Mouse (Mus musculus): Measurements from ENCODE around the gene Atp2a2. TPM values are rescaled to one million over a fixed set of nuclear protein-coding genes. Genes with fewer than 3 reads are reported as not detected.
A peak's percentile ranks its signal among the peaks of the same experiment; 100 is the strongest.

Atp2a2 gene
- total and polyA plus RNA-seq, 3 experiments = 61.6 to 158 (median 80.9) TPM

DNA sequence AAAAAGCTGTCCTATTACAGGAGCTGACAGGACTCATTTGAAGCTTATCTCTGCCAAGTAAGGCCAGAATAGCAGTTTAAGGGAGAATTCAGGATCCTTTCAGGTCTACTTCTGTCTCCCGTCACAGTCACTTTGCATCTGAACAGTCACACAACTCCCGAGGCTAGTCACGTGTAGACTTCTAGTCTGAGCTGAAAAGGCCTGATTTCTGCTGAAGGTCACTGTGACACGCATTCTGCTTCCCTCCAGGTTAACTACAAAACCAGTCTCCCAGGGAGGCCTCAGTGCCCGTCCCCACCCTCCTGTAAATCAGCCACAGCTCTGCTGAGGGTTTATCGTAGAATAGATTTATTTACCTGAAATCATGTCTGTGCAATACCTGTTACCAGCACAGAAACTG lies 48.8 kb downstream of the Atp2a2 start:
- in situ Hi-C loops (cut with MboI; ENCODE audit: low pct_ligation_motif_present, low pct_unique_long_range_greater_than_20kb, low sequenced_read_pairs) (no loop called here), dilution Hi-C loops (cut with MboI; ENCODE audit: extremely low pct_ligation_motif_present, extremely low pct_unique_long_range_greater_than_20kb, low sequenced_read_pairs) (no loop called here)
- Histone ChIP-seq H3K4me1 (ENCODE audit: control insufficient read depth in 1 of 2, insufficient read depth in 2 of 2) (no peaks in the 10 kb centered on the region), H3K27me3 (replicated peaks) (no peaks in the 10 kb centered on the region), H3K27ac (ENCODE audit: insufficient read depth, low read depth) (no peak overlapping the region), H3K9me3 (replicated peaks; ENCODE audit: low read length) (no peaks in the 10 kb centered on the region), H3K79me2 (replicated peaks; ENCODE audit: control insufficient read depth, extremely low read depth, insufficient read depth, poor library complexity, severe bottlenecking) (no peaks in the 10 kb centered on the region), H3K4me2 (ENCODE audit: insufficient read depth, low read depth, poor library complexity, severe bottlenecking) (no peak overlapping the region), H3K4me3 (replicated peaks in 1 of 3; ENCODE audit: low read depth in 2 of 3, low read length in 2 of 3, poor library complexity in 1 of 3) (no peak overlapping the region), H3K9ac (ENCODE audit: insufficient read depth, low read depth) (no peak overlapping the region), H3K36me3 (replicated peaks in 1 of 2; ENCODE audit: control insufficient read depth in 1 of 2, insufficient read depth in 1 of 2, low read length in 1 of 2) (peaks cover 56 to 92% of the 10 kb centered on the region in 2 experiments)
- TF ChIP-seq MEF2A (IDR thresholded peaks at IDR 0.05; ENCODE audit: borderline replicate concordance, low read depth, low read length) (no peak), USF2 (conservative IDR thresholded peaks at IDR 0.05; ENCODE audit: low read depth, low read length) (no peak), ELF1 (IDR thresholded peaks at IDR 0.05; ENCODE audit: low read depth, low read length) (no peak), MXI1 (IDR thresholded peaks at IDR 0.05; ENCODE audit: low read depth, low read length) (no peak), NRF1 (IDR thresholded peaks at IDR 0.05; ENCODE audit: low read depth, low read length) (no peak), TCF12 (IDR thresholded peaks at IDR 0.05; ENCODE audit: low read depth, low read length) (no peak)
- no peak for DNase-seq (ENCODE audit: extremely low read depth)

DNA sequence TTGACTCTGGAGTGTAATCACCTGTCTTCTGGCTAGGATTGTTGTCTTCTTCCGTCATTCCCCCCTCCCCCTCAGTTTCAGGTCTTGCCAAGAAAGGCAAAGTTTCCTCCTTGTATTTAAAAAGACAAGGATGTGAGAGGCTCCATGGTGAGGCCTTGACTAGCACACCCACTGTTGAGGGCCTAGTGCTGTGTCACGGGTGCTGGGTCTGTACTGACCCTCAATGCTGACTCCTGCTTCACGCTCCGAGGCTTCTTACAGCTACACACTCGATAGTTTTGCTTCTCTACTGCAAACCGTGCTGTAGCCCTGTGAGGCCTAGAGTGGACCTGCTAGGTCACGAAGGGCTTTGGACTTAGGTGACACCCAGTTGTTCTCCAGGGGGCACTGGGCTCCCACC lies 49.8 kb downstream of the Atp2a2 start:
- no peak for DNase-seq (ENCODE audit: extremely low read depth)
- Histone ChIP-seq H3K79me2 (replicated peaks; ENCODE audit: control insufficient read depth, extremely low read depth, insufficient read depth, poor library complexity, severe bottlenecking) (no peaks in the 10 kb centered on the region), H3K9me3 (replicated peaks; ENCODE audit: low read length) (no peaks in the 10 kb centered on the region), H3K27me3 (replicated peaks) (no peaks in the 10 kb centered on the region), H3K4me1 (ENCODE audit: control insufficient read depth in 1 of 2, insufficient read depth in 2 of 2) (no peaks in the 10 kb centered on the region), H3K9ac (ENCODE audit: insufficient read depth, low read depth) (no peak overlapping the region), H3K36me3 (replicated peaks in 1 of 2; ENCODE audit: control insufficient read depth in 1 of 2, insufficient read depth in 1 of 2, low read length in 1 of 2) (peaks cover 46 to 88% of the 10 kb centered on the region in 2 experiments), H3K4me3 (replicated peaks in 1 of 3; ENCODE audit: low read depth in 2 of 3, low read length in 2 of 3, poor library complexity in 1 of 3) (no peak overlapping the region), H3K4me2 (ENCODE audit: insufficient read depth, low read depth, poor library complexity, severe bottlenecking) (no peak overlapping the region), H3K27ac (ENCODE audit: insufficient read depth, low read depth) (no peak overlapping the region)
- TF ChIP-seq ETS1 (conservative IDR thresholded peaks at IDR 0.05; ENCODE audit: low read depth, low read length) = no peak
- TF ChIP-seq ZNF384 (IDR thresholded peaks at IDR 0.05; ENCODE audit: low read depth, low read length) = no peak
- 0 out of 2 replicates have a peak, but pooled peaks have one; percentile 4 for TF ChIP-seq POLR2AphosphoS2 (IDR thresholded peaks at IDR 0.05; ENCODE audit: low read depth, low read length)
- in situ Hi-C loops (cut with MboI; ENCODE audit: low pct_ligation_motif_present, low pct_unique_long_range_greater_than_20kb, low sequenced_read_pairs) (no loop called here), dilution Hi-C loops (cut with MboI; ENCODE audit: extremely low pct_ligation_motif_present, extremely low pct_unique_long_range_greater_than_20kb, low sequenced_read_pairs) (no loop called here)

DNA sequence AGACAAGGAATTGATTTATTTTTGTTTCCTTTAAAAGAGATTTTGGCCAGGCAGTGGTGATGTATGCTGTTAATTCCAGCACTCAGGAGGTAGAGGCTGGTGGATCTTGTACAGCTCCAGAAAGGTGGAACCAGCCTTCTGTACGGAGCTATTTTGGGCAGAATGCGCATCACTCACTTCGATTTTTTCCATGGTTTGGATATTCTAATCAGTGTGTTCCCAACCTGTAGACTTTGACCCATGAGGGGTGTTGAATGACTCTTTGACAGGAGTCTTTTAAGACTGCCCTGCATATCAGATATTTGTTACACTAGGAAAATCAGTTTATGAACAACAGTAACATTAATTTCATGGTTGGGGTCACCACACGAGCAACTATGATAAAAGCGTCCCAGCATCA lies 50.7 kb downstream of the Atp2a2 start:
- peaks cover 41 to 88% of the 10 kb centered on the region in 2 experiments for H3K36me3 ChIP-seq (replicated peaks in 1 of 2; ENCODE audit: control insufficient read depth in 1 of 2, insufficient read depth in 1 of 2, low read length in 1 of 2)
- 0 out of 4 replicates have a peak, but pooled peaks cover 0 to 3% of the 10 kb centered on the region in 2 experiments for H3K4me1 ChIP-seq (ENCODE audit: control insufficient read depth in 1 of 2, insufficient read depth in 2 of 2)
- TF ChIP-seq IRF4 (IDR thresholded peaks at IDR 0.05; ENCODE audit: low read depth, low read length) (no peak), NRF1 (IDR thresholded peaks at IDR 0.05; ENCODE audit: low read depth, low read length) (no peak), ZMIZ1 (IDR thresholded peaks at IDR 0.05; ENCODE audit: low read depth, low read length) (no peak), TBP (conservative IDR thresholded peaks at IDR 0.05; ENCODE audit: low read depth, low read length) (no peak), POLR2AphosphoS2 (IDR thresholded peaks at IDR 0.05; ENCODE audit: low read depth, low read length) (peak; percentile 63; the same call in 1 of the 2 replicates), USF1 (IDR thresholded peaks at IDR 0.05; ENCODE audit: low read depth, low read length) (no peak), PAX5 (IDR thresholded peaks at IDR 0.05; ENCODE audit: low read length) (no peak), ZKSCAN1 (IDR thresholded peaks at IDR 0.05; ENCODE audit: borderline replicate concordance, low read depth, low read length) (no peak)
- DNase-seq (ENCODE audit: extremely low read depth) = no peak
- in situ Hi-C loops (cut with MboI; ENCODE audit: low pct_ligation_motif_present, low pct_unique_long_range_greater_than_20kb, low sequenced_read_pairs) (no loop called here), dilution Hi-C loops (cut with MboI; ENCODE audit: extremely low pct_ligation_motif_present, extremely low pct_unique_long_range_greater_than_20kb, low sequenced_read_pairs) (no loop called here)
- no peaks in the 10 kb centered on the region for H3K9me3 ChIP-seq (replicated peaks; ENCODE audit: low read length)
- H3K27ac ChIP-seq (ENCODE audit: insufficient read depth, low read depth) = no peak overlapping the region
- H3K9ac ChIP-seq (ENCODE audit: insufficient read depth, low read depth) = no peak overlapping the region
- H3K27me3 ChIP-seq (replicated peaks) = no peaks in the 10 kb centered on the region
- H3K4me2 ChIP-seq (ENCODE audit: insufficient read depth, low read depth, poor library complexity, severe bottlenecking) = no peak overlapping the region
- no peaks in the 10 kb centered on the region for H3K79me2 ChIP-seq (replicated peaks; ENCODE audit: control insufficient read depth, extremely low read depth, insufficient read depth, poor library complexity, severe bottlenecking)
- H3K4me3 ChIP-seq (replicated peaks in 1 of 3; ENCODE audit: low read depth in 2 of 3, low read length in 2 of 3, poor library complexity in 1 of 3) = no peak overlapping the region

Measured in CH12.LX (cell line).